Mouse (Mus musculus): ENCODE data around the gene Smim7. TPM values are rescaled to one million over a fixed set of nuclear protein-coding genes. Genes with fewer than 3 reads are reported as not detected.

Smim7 gene
- polyA plus RNA-seq, 1 experiment from 2014 or later, result 114 TPM

GRCm38 (mm10) chr8:72575915-72576314 lies 5.0 kb upstream of the Smim7 start:
- Histone ChIP-seq H3K4me2 (replicated peaks; ENCODE audit: low read depth, low read length) (no peak overlapping the region), H3K9me3 (ENCODE audit: low read length) (no peaks in the 10 kb centered on the region), H3K27ac (ENCODE audit: low read length) (no peak overlapping the region), H3K4me1 (ENCODE audit: insufficient read depth, low read length) (peaks cover 16% of the 10 kb centered on the region), H3K9ac (replicated peaks; ENCODE audit: low read length) (no peak overlapping the region), H3K4me3 (ENCODE audit: low read length) (no peak overlapping the region), H3K36me3 (ENCODE audit: insufficient read depth, low read length) (no peaks in the 10 kb centered on the region), H3K27me3 (ENCODE audit: insufficient read depth, low read length) (no peaks in the 10 kb centered on the region)
- WGBS, result 93% methylated on average over 6 of the region's 6 CpGs
- ATAC-seq (ENCODE audit: low FRiP score, low TSS enrichment), result no peak

- Histone ChIP-seq H3K9me3 (ENCODE audit: low read length) (no peaks in the 10 kb centered on the region), H3K36me3 (ENCODE audit: insufficient read depth, low read length) (peaks cover 10% of the 10 kb centered on the region), H3K4me2 (replicated peaks; ENCODE audit: low read depth, low read length) (no peak overlapping the region), H3K27ac (ENCODE audit: low read length) (no peak overlapping the region), H3K9ac (replicated peaks; ENCODE audit: low read length) (no peak overlapping the region), H3K27me3 (ENCODE audit: insufficient read depth, low read length) (no peaks in the 10 kb centered on the region), H3K4me3 (ENCODE audit: low read length) (no peak overlapping the region), H3K4me1 (ENCODE audit: insufficient read depth, low read length) (peaks cover 27% of the 10 kb centered on the region)
- no peak for ATAC-seq (ENCODE audit: low FRiP score, low TSS enrichment)
- 84% methylated on average over 6 of the region's 6 CpGs for WGBS
These were observed 2.6 kb upstream of the Smim7 start for GRCm38 (mm10) chr8:72573450-72573849.

DNA sequence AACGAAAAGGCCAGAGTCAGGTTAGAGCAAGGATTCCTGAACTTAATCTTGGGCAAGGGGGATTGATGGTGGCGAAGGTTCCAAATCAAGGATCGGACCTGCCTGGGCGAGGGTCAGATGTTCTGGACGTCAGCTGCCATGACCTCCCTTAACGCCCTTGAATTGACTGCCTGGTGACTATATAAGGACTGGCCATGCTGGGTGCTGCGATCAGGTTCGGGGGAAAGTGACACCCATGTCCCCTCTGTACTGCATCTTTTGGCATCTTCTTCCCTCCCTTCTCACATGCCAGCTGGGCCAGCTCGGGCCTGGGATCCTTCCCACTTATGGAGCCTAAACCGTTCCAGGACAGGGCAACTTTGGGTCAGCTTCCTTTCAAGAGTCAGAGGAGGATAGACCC lies 1.6 kb upstream of the Smim7 start:
- H3K4me2 ChIP-seq (replicated peaks; ENCODE audit: low read depth, low read length), result peak overlapping the region; percentile 87
- H3K4me1 ChIP-seq (ENCODE audit: insufficient read depth, low read length), result peaks cover 27% of the 10 kb centered on the region
- peaks cover 19% of the 10 kb centered on the region for H3K36me3 ChIP-seq (ENCODE audit: insufficient read depth, low read length)
- peak overlapping the region; percentile 97 for H3K27ac ChIP-seq (ENCODE audit: low read length)
- H3K27me3 ChIP-seq (ENCODE audit: insufficient read depth, low read length), result no peaks in the 10 kb centered on the region
- WGBS, result 5% methylated on average over 10 of the region's 10 CpGs
- H3K9ac ChIP-seq (replicated peaks; ENCODE audit: low read length), result peak overlapping the region; percentile 77
- no peak for ATAC-seq (ENCODE audit: low FRiP score, low TSS enrichment)
- H3K9me3 ChIP-seq (ENCODE audit: low read length), result no peaks in the 10 kb centered on the region
- H3K4me3 ChIP-seq (ENCODE audit: low read length), result peak overlapping the region; percentile 72

GRCm38 (mm10) chr8:72571611-72572473 lies 954 bp upstream of the Smim7 start, which contains the start of gene Tmem38a:
Gene Tmem38a (plus strand): TSS chr8:72572055.
- Histone ChIP-seq H3K9me3 (ENCODE audit: low read length) (no peaks in the 10 kb centered on the region), H3K4me2 (replicated peaks; ENCODE audit: low read depth, low read length) (peak within 1 kb of the TSS; percentile 87), H3K36me3 (ENCODE audit: insufficient read depth, low read length) (peaks cover 26% of the 10 kb centered on the region), H3K27me3 (ENCODE audit: insufficient read depth, low read length) (no peaks in the 10 kb centered on the region), H3K27ac (ENCODE audit: low read length) (peak within 1 kb of the TSS; percentile 97), H3K4me3 (ENCODE audit: low read length) (peak within 1 kb of the TSS; percentile 72), H3K9ac (replicated peaks; ENCODE audit: low read length) (peak within 1 kb of the TSS; percentile 82), H3K4me1 (ENCODE audit: insufficient read depth, low read length) (peaks cover 27% of the 10 kb centered on the region)
- ATAC-seq (ENCODE audit: low FRiP score, low TSS enrichment), result peak; percentile 29; the same call in 1 of the 2 replicates
- under 1% methylated on average over 44 of the region's 45 CpGs for WGBS

- no peak for ATAC-seq (ENCODE audit: low FRiP score, low TSS enrichment)
- no peaks in the 10 kb centered on the region for H3K27me3 ChIP-seq (ENCODE audit: insufficient read depth, low read length)
- H3K4me1 ChIP-seq (ENCODE audit: insufficient read depth, low read length), result peaks cover 12% of the 10 kb centered on the region
- no peak overlapping the region for H3K27ac ChIP-seq (ENCODE audit: low read length)
- WGBS, result 96% methylated on average over 2 of the region's 2 CpGs
- peaks cover 63% of the 10 kb centered on the region for H3K36me3 ChIP-seq (ENCODE audit: insufficient read depth, low read length)
- H3K4me2 ChIP-seq (replicated peaks; ENCODE audit: low read depth, low read length), result no peak overlapping the region
- H3K9ac ChIP-seq (replicated peaks; ENCODE audit: low read length), result no peak overlapping the region
- no peak overlapping the region for H3K4me3 ChIP-seq (ENCODE audit: low read length)
- H3K9me3 ChIP-seq (ENCODE audit: low read length), result no peaks in the 10 kb centered on the region
These were observed 4.9 kb downstream of the Smim7 start for GRCm38 (mm10) chr8:72565970-72566369.

- Histone ChIP-seq H3K9ac (replicated peaks; ENCODE audit: low read length) (no peak overlapping the region), H3K27me3 (ENCODE audit: insufficient read depth, low read length) (no peaks in the 10 kb centered on the region), H3K4me3 (ENCODE audit: low read length) (no peak overlapping the region), H3K4me2 (replicated peaks; ENCODE audit: low read depth, low read length) (no peak overlapping the region), H3K27ac (ENCODE audit: low read length) (no peak overlapping the region), H3K4me1 (ENCODE audit: insufficient read depth, low read length) (no peaks in the 10 kb centered on the region), H3K36me3 (ENCODE audit: insufficient read depth, low read length) (peaks cover 52% of the 10 kb centered on the region), H3K9me3 (ENCODE audit: low read length) (no peaks in the 10 kb centered on the region)
- WGBS, result 97% methylated on average over 1 of the region's 1 CpGs
- no peak for ATAC-seq (ENCODE audit: low FRiP score, low TSS enrichment)
These were observed 9.7 kb downstream of the Smim7 start for GRCm38 (mm10) chr8:72561111-72561689.

GRCm38 (mm10) chr8:72555770-72556169 lies 15.1 kb downstream of the Smim7 start:
- peaks cover 26% of the 10 kb centered on the region for H3K36me3 ChIP-seq (ENCODE audit: insufficient read depth, low read length)
- WGBS, result 60% methylated on average over 4 of the region's 4 CpGs
- no peak overlapping the region for H3K4me2 ChIP-seq (replicated peaks; ENCODE audit: low read depth, low read length)
- H3K27ac ChIP-seq (ENCODE audit: low read length), result no peak overlapping the region
- no peak for ATAC-seq (ENCODE audit: low FRiP score, low TSS enrichment)
- H3K9me3 ChIP-seq (ENCODE audit: low read length), result no peaks in the 10 kb centered on the region
- H3K9ac ChIP-seq (replicated peaks; ENCODE audit: low read length), result no peak overlapping the region
- H3K4me1 ChIP-seq (ENCODE audit: insufficient read depth, low read length), result no peaks in the 10 kb centered on the region
- H3K27me3 ChIP-seq (ENCODE audit: insufficient read depth, low read length), result no peaks in the 10 kb centered on the region
- H3K4me3 ChIP-seq (ENCODE audit: low read length), result no peak overlapping the region

DNA sequence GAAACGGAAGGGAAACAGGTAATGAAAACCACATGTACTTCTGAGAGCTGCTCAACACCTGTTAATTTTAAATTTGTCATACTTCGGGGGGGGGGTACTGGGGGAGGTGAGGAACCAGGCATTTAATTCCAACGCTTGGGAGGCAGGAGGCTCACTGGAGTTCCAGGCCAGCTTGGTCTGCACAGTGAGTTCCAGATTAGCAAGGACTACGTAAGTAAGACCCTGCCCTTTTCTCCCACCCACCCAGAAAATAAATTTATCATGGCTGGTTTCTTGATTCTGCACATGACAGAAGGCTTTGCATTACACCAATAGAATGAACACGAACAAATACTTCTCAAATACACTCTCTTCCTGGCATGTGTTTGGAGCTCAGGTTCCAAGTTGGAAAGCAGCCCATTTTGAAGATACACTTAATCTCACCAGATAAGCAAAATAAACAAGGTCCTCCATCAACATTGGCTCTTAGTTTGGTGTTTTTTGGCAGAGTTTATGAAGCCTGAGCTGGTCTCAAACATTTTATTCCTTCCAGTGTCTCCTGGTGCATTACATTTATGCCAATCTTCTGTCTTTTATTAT lies 21.5 kb downstream of the Smim7 start:
- no peak for ATAC-seq (ENCODE audit: low FRiP score, low TSS enrichment)
- H3K27ac ChIP-seq (ENCODE audit: low read length), result peak overlapping the region; percentile 97; the same call in 1 of the 2 replicates

DNA sequence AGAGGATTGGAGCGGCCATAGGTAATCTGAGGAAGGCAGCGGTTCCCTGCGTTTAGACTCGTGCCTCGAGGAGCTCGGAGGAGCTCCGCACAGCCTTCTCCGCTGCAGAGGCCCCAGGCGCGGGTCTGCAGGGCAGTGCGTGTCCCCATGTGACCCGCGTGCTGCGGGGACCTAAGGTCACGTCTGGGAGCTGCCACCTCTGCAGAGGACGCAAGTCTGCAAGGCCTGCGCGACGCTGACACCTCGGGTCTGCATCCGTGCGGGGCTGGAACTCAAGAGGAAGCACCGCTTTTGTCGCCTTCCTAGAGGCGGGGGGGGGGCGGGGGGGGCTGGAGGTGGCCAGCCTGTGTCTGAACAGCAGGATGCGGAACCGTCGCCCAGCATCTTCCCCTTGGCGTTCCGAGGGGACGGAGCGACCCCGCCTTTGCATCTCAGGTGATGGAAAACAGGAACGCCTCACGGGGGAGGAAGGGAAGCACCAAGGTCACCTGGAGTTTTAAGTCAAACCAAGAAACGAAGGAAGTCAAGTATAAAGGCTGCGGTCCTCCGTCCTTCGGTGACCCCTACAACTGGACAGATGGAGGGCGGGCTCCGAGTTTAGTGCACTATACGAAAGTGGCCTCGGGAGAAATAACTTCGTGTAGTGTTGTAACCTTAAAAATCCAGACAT lies 22.1 kb downstream of the Smim7 start:
- WGBS, result under 1% methylated on average over 45 of the region's 45 CpGs
- peak overlapping the region; percentile 97 for H3K27ac ChIP-seq (ENCODE audit: low read length)
- peak; percentile 10; the same call in 1 of the 2 replicates for ATAC-seq (ENCODE audit: low FRiP score, low TSS enrichment)
- H3K4me3 ChIP-seq (ENCODE audit: low read length), result peak overlapping the region; percentile 98
- peaks cover 26% of the 10 kb centered on the region for H3K4me1 ChIP-seq (ENCODE audit: insufficient read depth, low read length)
- H3K4me2 ChIP-seq (replicated peaks; ENCODE audit: low read depth, low read length), result peak overlapping the region; percentile 92
- no peaks in the 10 kb centered on the region for H3K27me3 ChIP-seq (ENCODE audit: insufficient read depth, low read length)
- H3K9ac ChIP-seq (replicated peaks; ENCODE audit: low read length), result peak overlapping the region; percentile 84
- peaks cover 8% of the 10 kb centered on the region; the same call in 1 of the 2 replicates for H3K36me3 ChIP-seq (ENCODE audit: insufficient read depth, low read length)
- no peaks in the 10 kb centered on the region for H3K9me3 ChIP-seq (ENCODE audit: low read length)

More for the DNA sequence above, 21.5 kb downstream of the Smim7 start:
- H3K9ac ChIP-seq (replicated peaks; ENCODE audit: low read length), result peak overlapping the region; percentile 84
- H3K27me3 ChIP-seq (ENCODE audit: insufficient read depth, low read length), result no peaks in the 10 kb centered on the region
- H3K4me3 ChIP-seq (ENCODE audit: low read length), result peak overlapping the region; percentile 98
- WGBS, result 10% methylated on average over 5 of the region's 5 CpGs
- H3K4me2 ChIP-seq (replicated peaks; ENCODE audit: low read depth, low read length), result peak overlapping the region; percentile 92
- no peaks in the 10 kb centered on the region for H3K9me3 ChIP-seq (ENCODE audit: low read length)
- H3K4me1 ChIP-seq (ENCODE audit: insufficient read depth, low read length), result peaks cover 23% of the 10 kb centered on the region
- peaks cover 5% of the 10 kb centered on the region; the same call in 1 of the 2 replicates for H3K36me3 ChIP-seq (ENCODE audit: insufficient read depth, low read length)
